Mouse (Mus musculus) limb, embryonic 14.5 days (tissue): ENCODE results near the gene Ror2. TPM values are rescaled to one million over a fixed set of nuclear protein-coding genes. Genes with fewer than 3 reads are reported as not detected.

Experiments used
- ATAC-seq: fragments of 200-750 bp; cut with Nextera tagmentation; 2 replicates; pipeline ENCODE4 v1.8.0; 2017; ENCODE audit warnings: low read depth, moderate number of reproducible peaks, moderate TSS enrichment; ENCODE audit not compliant: low FRiP score
- DNase-seq: peaks from one replicate; pipeline ENCODE4 v3.0.0-alpha.2; 2015; ENCODE audit warnings: low spot score
- H3K27ac ChIP-seq: fragments of 300-500 bp; sonication (generic); replicated peaks from 2 replicates; pipeline ENCODE4 v1.5.1; 2014; ENCODE audit warnings: low read depth, mild to moderate bottlenecking, low read length, moderate library complexity, mixed read lengths
- H3K27me3 ChIP-seq: fragments of 300-500 bp; sonication (generic); 2 replicates; pipeline ENCODE4 v1.6.1; 2014; ENCODE audit warnings: low read length, mixed read lengths; ENCODE audit not compliant: control insufficient read depth, insufficient read depth
- H3K36me3 ChIP-seq: fragments of 300-500 bp; sonication (generic); 2 replicates; pipeline ENCODE4 v1.6.1; 2014; ENCODE audit warnings: mild to moderate bottlenecking, low read length, moderate library complexity, mixed read lengths; ENCODE audit not compliant: control insufficient read depth, insufficient read depth
- H3K4me1 ChIP-seq: fragments of 300-500 bp; sonication (generic); 2 replicates; pipeline ENCODE4 v1.6.1; 2014; ENCODE audit warnings: antibody characterized with exemption, low read length, mixed read lengths; ENCODE audit not compliant: control insufficient read depth, insufficient read depth
- H3K4me2 ChIP-seq: fragments of 300-500 bp; sonication (generic); replicated peaks from 2 replicates; pipeline ENCODE4 v1.6.1; 2014; ENCODE audit warnings: low read depth, mild to moderate bottlenecking, low read length, moderate library complexity; ENCODE audit not compliant: severe bottlenecking
- H3K4me3 ChIP-seq: fragments of 300-500 bp; sonication (generic); replicated peaks from 2 replicates; pipeline ENCODE4 v1.5.1; 2014; ENCODE audit warnings: low read length
- H3K9ac ChIP-seq: fragments of 300-500 bp; sonication (generic); 2 replicates; pipeline ENCODE4 v1.6.1; 2014; ENCODE audit warnings: mild to moderate bottlenecking, low read depth, low read length, moderate library complexity; ENCODE audit not compliant: severe bottlenecking
- H3K9me3 ChIP-seq: fragments of 300-500 bp; sonication (generic); 2 replicates; pipeline ENCODE4 v1.6.1; 2016; ENCODE audit warnings: low read length; ENCODE audit not compliant: control insufficient read depth
- POLR2A ChIP-seq: fragments of 200-500 bp; IDR thresholded peaks from 2 replicates; pipeline ENCODE4 v1.8.0; 2012; ENCODE audit warnings: inconsistent platforms, mild to moderate bottlenecking, moderate library complexity, borderline replicate concordance; ENCODE audit not compliant: insufficient read depth, insufficient read length; ENCODE audit errors: extremely low read depth
- WGBS: fragments of 180-500 bp; shearing (Covaris S2); extraction: QIAGEN DNeasy Blood & Tissue Kit; methylation state at CpG from one replicate; pipeline ENCODE4 v1.1.7; 2014; 5-methylcytosine and 5-hydroxymethylcytosine counted together
- polyA plus RNA-seq, 2 experiments: library from polyadenylated mRNA; depleted of rRNA in 1 of 2; stranded (reverse) in 1 of 2; unstranded in 1 of 2; fragments of >200 nt; fragmentation: Nextera tagmentation in 1 of 2; extraction: Ambion mirVana in 1 of 2; gene quantifications; 2 replicates each; pipeline versions ENCODE4 v1.2.1 to v1.2.3; 2012 to 2014

Gene Ror2
- polyA plus RNA-seq, 2 experiments = 19.0 to 33.0 TPM

DNA sequence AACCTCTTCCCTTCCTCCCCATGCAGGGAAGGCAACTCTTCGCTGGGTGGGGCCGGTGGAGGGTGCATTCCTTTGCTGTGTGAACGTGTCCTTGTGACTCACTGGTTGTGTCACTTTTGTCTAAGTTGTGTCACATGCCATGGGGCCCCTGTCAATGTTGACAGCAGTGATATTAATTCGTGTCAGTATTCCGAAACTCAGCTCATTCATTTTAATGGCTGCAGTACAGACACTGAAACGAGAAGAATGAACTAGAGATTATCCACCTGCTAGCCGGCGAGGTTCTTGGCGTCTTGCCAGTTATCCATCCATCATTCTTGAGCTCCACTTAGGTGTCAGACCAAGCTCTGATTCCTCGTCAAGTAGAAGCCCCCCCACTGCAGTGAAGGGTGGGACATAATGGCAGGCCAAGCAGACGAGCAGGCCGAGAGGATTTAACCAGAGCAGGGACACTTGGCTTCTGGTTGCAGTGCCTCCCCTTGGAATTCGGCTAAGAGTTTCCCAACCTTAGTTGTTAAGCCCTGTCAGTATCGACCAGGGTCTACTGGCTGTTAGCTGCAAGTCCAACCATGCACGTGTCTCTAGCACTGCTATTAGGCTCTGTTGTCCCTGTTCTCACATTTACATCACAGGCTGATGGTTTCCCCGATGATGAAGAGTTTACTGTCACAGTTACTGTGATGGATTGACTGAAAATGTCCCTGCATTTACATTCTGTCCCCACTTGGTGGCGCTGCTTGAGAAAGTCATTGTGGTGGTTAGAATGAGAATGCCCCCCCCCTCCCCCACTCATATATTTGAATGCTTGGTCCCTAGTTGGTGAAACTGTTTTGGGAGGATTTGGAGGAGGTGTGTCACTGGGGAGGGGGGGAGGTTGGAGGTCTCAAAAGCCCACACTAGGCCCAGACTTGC, 185.9 kb downstream of the Ror2 start:
- no peak overlapping the region for H3K27ac ChIP-seq
- no peak for ATAC-seq
- no peak for TF ChIP-seq POLR2A
- no peaks in the 10 kb centered on the region for H3K9me3 ChIP-seq
- H3K4me1 ChIP-seq = peaks cover 4% of the 10 kb centered on the region; the same call in 1 of the 2 replicates
- no peaks in the 10 kb centered on the region for H3K27me3 ChIP-seq
- 52% methylated on average over 17 of the region's 17 CpGs for WGBS
- no peaks in the 10 kb centered on the region for H3K36me3 ChIP-seq
- no peak overlapping the region for H3K9ac ChIP-seq
- peak; percentile 44 for DNase-seq
- no peak overlapping the region for H3K4me3 ChIP-seq
- H3K4me2 ChIP-seq = no peak overlapping the region

- H3K4me1 ChIP-seq = peaks cover 5% of the 10 kb centered on the region; the same call in 1 of the 2 replicates
- ATAC-seq = 0 out of 2 replicates have a peak, but pooled peaks have one; percentile 45
- H3K4me3 ChIP-seq = no peak overlapping the region
- DNase-seq = no peak
- TF ChIP-seq POLR2A = no peak
- no peak overlapping the region for H3K27ac ChIP-seq
- no peak overlapping the region for H3K4me2 ChIP-seq
- H3K36me3 ChIP-seq = no peaks in the 10 kb centered on the region
- H3K9ac ChIP-seq = no peak overlapping the region
- no peaks in the 10 kb centered on the region for H3K9me3 ChIP-seq
- no peaks in the 10 kb centered on the region for H3K27me3 ChIP-seq
- WGBS = 22% methylated on average over 8 of the region's 8 CpGs
Observed at GRCm38 (mm10) chr13:53096615-53097014, 189.3 kb downstream of the Ror2 start.

DNA sequence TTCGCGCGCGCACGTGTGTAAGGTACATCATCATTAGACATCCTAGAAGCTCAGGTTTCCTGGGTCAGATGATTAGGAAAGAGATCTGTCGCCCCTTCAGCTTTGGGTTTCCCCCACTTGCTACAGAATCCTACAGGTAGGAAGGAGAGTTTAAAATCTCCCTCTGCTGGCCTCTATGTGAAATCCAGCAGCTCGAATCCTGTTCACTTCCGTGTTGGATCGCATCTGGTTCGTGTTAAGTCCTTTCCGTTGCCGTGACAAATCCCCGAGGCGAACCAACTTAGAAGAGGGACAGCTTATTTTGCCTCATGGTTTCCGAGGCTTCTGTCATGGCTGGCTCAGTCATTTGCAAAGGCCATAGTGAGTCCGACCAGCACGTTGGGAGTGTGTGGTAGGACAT, 190.7 kb downstream of the Ror2 start:
- Histone ChIP-seq H3K4me2 (0 out of 2 replicates have a peak overlapping the region, but pooled peaks have one; percentile 14), H3K27me3 (no peaks in the 10 kb centered on the region), H3K4me3 (no peak overlapping the region), H3K9me3 (no peaks in the 10 kb centered on the region), H3K27ac (no peak overlapping the region), H3K9ac (no peak overlapping the region), H3K36me3 (no peaks in the 10 kb centered on the region), H3K4me1 (peaks cover 5% of the 10 kb centered on the region; the same call in 1 of the 2 replicates)
- ATAC-seq (no peak), DNase-seq (peak; percentile 67)
- TF ChIP-seq POLR2A = no peak
- WGBS = 42% methylated on average over 17 of the region's 17 CpGs

DNA sequence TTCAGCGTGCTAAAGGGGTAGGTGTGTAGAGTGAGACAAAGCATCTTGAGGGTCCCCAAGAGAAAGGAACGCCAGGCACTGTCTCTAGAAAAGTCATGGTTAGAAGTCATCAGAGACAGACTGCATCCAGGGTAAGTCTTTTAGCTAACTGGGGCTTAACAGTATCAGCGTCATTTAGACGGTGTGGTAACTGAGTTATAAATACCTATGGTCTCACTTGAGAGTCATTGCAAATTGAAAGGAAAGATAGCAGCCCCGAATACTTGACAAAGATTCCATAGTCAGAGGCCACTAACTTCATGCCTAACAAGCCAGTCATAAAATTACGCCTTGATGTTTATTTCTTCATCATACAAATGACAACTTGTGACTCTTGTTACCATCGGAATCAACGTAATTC, 191.3 kb downstream of the Ror2 start:
- no peak for TF ChIP-seq POLR2A
- Histone ChIP-seq H3K27me3 (no peaks in the 10 kb centered on the region), H3K9me3 (no peaks in the 10 kb centered on the region), H3K4me2 (no peak overlapping the region), H3K36me3 (no peaks in the 10 kb centered on the region), H3K4me3 (no peak overlapping the region), H3K9ac (no peak overlapping the region), H3K27ac (no peak overlapping the region), H3K4me1 (peaks cover 5% of the 10 kb centered on the region; the same call in 1 of the 2 replicates)
- no peak for DNase-seq
- ATAC-seq = no peak
- 61% methylated on average over 8 of the region's 8 CpGs for WGBS

GRCm38 (mm10) chr13:53093407-53093806, 192.5 kb downstream of the Ror2 start:
- ATAC-seq = no peak
- Histone ChIP-seq H3K36me3 (no peaks in the 10 kb centered on the region), H3K4me3 (no peak overlapping the region), H3K9ac (no peak overlapping the region), H3K9me3 (no peaks in the 10 kb centered on the region), H3K4me1 (peaks cover 8% of the 10 kb centered on the region), H3K27me3 (no peaks in the 10 kb centered on the region), H3K27ac (no peak overlapping the region), H3K4me2 (no peak overlapping the region)
- peak; percentile 66 for DNase-seq
- no peak for TF ChIP-seq POLR2A
- WGBS = 45% methylated on average over 4 of the region's 4 CpGs
